Mouse (Mus musculus): ENCODE data around the gene Hpd. TPM values are rescaled to one million over a fixed set of nuclear protein-coding genes. Genes with fewer than 3 reads are reported as not detected.

Hpd gene
- polyA plus RNA-seq, 1 experiment: not detected

DNA sequence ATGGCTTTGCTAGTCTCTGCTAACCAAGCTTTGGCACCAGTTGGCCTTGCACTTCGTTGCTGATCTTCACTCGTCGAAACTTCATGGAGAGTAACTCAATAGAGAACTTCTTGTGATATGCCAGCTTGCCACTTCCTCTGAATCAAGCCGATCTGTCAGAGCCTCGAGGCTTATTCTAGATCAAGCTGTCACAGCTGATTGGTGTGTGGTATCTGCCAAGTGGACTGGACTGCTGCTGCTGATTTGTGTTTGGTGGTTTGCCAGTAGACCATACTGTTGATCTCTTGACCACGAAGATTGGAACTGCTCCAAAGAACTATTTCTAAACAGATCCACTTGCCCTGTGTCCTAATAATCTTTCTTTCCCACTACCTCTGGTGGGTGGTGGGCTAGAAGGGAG, 8.9 kb upstream of the Hpd start:
- no peak for TF ChIP-seq CTCF (IDR thresholded peaks at IDR 0.05; ENCODE audit: control insufficient read depth, insufficient read depth, insufficient read length)
- TF ChIP-seq FOSL1 (IDR thresholded peaks at IDR 0.05; ENCODE audit: insufficient read depth, low read length, poor library complexity, severe bottlenecking): no peak
- no peak for TF ChIP-seq MYOD1 (IDR thresholded peaks at IDR 0.05; ENCODE audit: control insufficient read depth, insufficient read length, low read depth)
- TF ChIP-seq MYOG (IDR thresholded peaks at IDR 0.05; ENCODE audit: control insufficient read depth, extremely low read depth, insufficient read length): no peak
- no peak for TF ChIP-seq MAX (IDR thresholded peaks at IDR 0.05)
- TF ChIP-seq CEBPB (IDR thresholded peaks at IDR 0.05; ENCODE audit: low read depth): no peak
- no peak for TF ChIP-seq USF1 (IDR thresholded peaks at IDR 0.05; ENCODE audit: low read depth)
- Histone ChIP-seq H3K79me3 (ENCODE audit: low read depth) (no peaks in the 10 kb centered on the region), H3ac (ENCODE audit: control insufficient read depth, insufficient read length, low read depth) (no peak overlapping the region), H3K27me3 (ENCODE audit: control insufficient read depth, insufficient read depth, insufficient read length) (peaks cover 8% of the 10 kb centered on the region), H3K36me3 (ENCODE audit: control insufficient read depth, insufficient read depth) (no peaks in the 10 kb centered on the region), H3K4me3 (ENCODE audit: insufficient read depth, poor library complexity, severe bottlenecking) (no peak overlapping the region), H3K79me2 (ENCODE audit: control insufficient read depth, insufficient read depth) (no peaks in the 10 kb centered on the region)

- peaks cover 8% of the 10 kb centered on the region for H3K27me3 ChIP-seq (ENCODE audit: control insufficient read depth, insufficient read depth, insufficient read length)
- no peak for TF ChIP-seq MAX (IDR thresholded peaks at IDR 0.05)
- TF ChIP-seq MYOD1 (IDR thresholded peaks at IDR 0.05; ENCODE audit: control insufficient read depth, insufficient read length, low read depth): no peak
- TF ChIP-seq CTCF (IDR thresholded peaks at IDR 0.05; ENCODE audit: control insufficient read depth, insufficient read depth, insufficient read length): no peak
- TF ChIP-seq FOSL1 (IDR thresholded peaks at IDR 0.05; ENCODE audit: insufficient read depth, low read length, poor library complexity, severe bottlenecking): no peak
- no peak for TF ChIP-seq USF1 (IDR thresholded peaks at IDR 0.05; ENCODE audit: low read depth)
- H3ac ChIP-seq (ENCODE audit: control insufficient read depth, insufficient read length, low read depth): no peak overlapping the region
- no peaks in the 10 kb centered on the region for H3K36me3 ChIP-seq (ENCODE audit: control insufficient read depth, insufficient read depth)
- no peaks in the 10 kb centered on the region for H3K79me2 ChIP-seq (ENCODE audit: control insufficient read depth, insufficient read depth)
- no peak overlapping the region for H3K4me3 ChIP-seq (ENCODE audit: insufficient read depth, poor library complexity, severe bottlenecking)
- no peaks in the 10 kb centered on the region for H3K79me3 ChIP-seq (ENCODE audit: low read depth)
These were observed 8.4 kb upstream of the Hpd start for GRCm38 (mm10) chr5:123190912-123191311.

DNA sequence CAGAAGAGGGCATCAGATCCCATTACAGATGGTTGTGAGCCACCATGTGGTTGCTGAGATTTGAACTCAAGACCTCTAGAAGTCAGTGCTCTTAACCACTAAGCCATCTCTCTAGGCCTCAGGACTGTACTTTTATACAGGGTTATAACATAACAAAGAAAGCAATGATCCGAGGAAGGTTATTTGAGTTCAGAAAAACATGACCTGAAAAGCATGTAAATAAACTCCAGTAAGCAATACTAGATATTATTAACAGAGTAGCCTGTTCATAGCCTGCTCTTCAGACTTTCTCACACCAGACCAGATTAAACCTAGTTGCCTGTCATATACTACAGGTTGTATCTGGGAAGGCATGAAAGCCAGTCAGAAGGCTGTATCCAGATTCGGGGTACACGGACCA, 4.8 kb upstream of the Hpd start:
- no peaks in the 10 kb centered on the region for H3K79me3 ChIP-seq (ENCODE audit: low read depth)
- H3K4me3 ChIP-seq (ENCODE audit: insufficient read depth, poor library complexity, severe bottlenecking): no peak overlapping the region
- TF ChIP-seq CEBPB (IDR thresholded peaks at IDR 0.05; ENCODE audit: low read depth) (no peak), USF1 (IDR thresholded peaks at IDR 0.05; ENCODE audit: low read depth) (no peak)
- H3ac ChIP-seq (ENCODE audit: control insufficient read depth, insufficient read length, low read depth): no peak overlapping the region
- H3K79me2 ChIP-seq (ENCODE audit: control insufficient read depth, insufficient read depth): no peaks in the 10 kb centered on the region
- peaks cover 12% of the 10 kb centered on the region for H3K27me3 ChIP-seq (ENCODE audit: control insufficient read depth, insufficient read depth, insufficient read length)
- H3K36me3 ChIP-seq (ENCODE audit: control insufficient read depth, insufficient read depth): no peaks in the 10 kb centered on the region

DNA sequence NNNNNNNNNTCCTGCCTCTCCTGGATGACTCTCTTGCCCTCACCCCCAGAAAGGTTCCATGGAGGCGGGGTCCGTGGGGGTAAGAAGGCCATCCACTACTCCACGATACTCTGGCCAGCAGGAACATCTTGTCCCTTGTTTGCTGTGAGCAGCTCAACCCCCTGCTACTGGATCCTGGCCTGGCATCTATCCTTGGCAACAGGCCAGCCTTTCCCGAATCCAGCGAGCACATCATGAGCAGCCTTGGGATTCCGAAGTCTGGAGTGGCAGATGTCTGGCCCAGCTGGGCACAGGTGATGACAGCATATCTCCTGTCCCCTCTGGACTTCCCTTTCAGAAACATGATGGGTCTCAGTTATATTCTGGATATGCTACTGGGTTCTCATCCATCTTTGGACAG, 3.4 kb upstream of the Hpd start:
- no peak for TF ChIP-seq CEBPB (IDR thresholded peaks at IDR 0.05; ENCODE audit: low read depth)
- no peak for TF ChIP-seq FOSL1 (IDR thresholded peaks at IDR 0.05; ENCODE audit: insufficient read depth, low read length, poor library complexity, severe bottlenecking)
- TF ChIP-seq USF1 (IDR thresholded peaks at IDR 0.05; ENCODE audit: low read depth): no peak
- TF ChIP-seq MYOG (IDR thresholded peaks at IDR 0.05; ENCODE audit: control insufficient read depth, extremely low read depth, insufficient read length): no peak
- TF ChIP-seq MAX (IDR thresholded peaks at IDR 0.05): no peak
- TF ChIP-seq CTCF (IDR thresholded peaks at IDR 0.05; ENCODE audit: control insufficient read depth, insufficient read depth, insufficient read length): no peak
- Histone ChIP-seq H3ac (ENCODE audit: control insufficient read depth, insufficient read length, low read depth) (no peak overlapping the region), H3K79me2 (ENCODE audit: control insufficient read depth, insufficient read depth) (no peaks in the 10 kb centered on the region), H3K4me3 (ENCODE audit: insufficient read depth, poor library complexity, severe bottlenecking) (no peak overlapping the region), H3K27me3 (ENCODE audit: control insufficient read depth, insufficient read depth, insufficient read length) (peaks cover 9% of the 10 kb centered on the region), H3K36me3 (ENCODE audit: control insufficient read depth, insufficient read depth) (no peaks in the 10 kb centered on the region), H3K79me3 (ENCODE audit: low read depth) (no peaks in the 10 kb centered on the region)

GRCm38 (mm10) chr5:123181536-123181935, 991 bp downstream of the Hpd start:
- Histone ChIP-seq H3K4me3 (ENCODE audit: insufficient read depth, poor library complexity, severe bottlenecking) (no peak overlapping the region), H3K79me2 (ENCODE audit: control insufficient read depth, insufficient read depth) (no peaks in the 10 kb centered on the region), H3K27me3 (ENCODE audit: control insufficient read depth, insufficient read depth, insufficient read length) (peaks cover 19% of the 10 kb centered on the region), H3K79me3 (ENCODE audit: low read depth) (no peaks in the 10 kb centered on the region), H3ac (ENCODE audit: control insufficient read depth, insufficient read length, low read depth) (no peak overlapping the region), H3K36me3 (ENCODE audit: control insufficient read depth, insufficient read depth) (no peaks in the 10 kb centered on the region)
- TF ChIP-seq FOSL1 (IDR thresholded peaks at IDR 0.05; ENCODE audit: insufficient read depth, low read length, poor library complexity, severe bottlenecking) (no peak), MYOD1 (IDR thresholded peaks at IDR 0.05; ENCODE audit: control insufficient read depth, insufficient read length, low read depth) (no peak), CTCF (IDR thresholded peaks at IDR 0.05; ENCODE audit: control insufficient read depth, insufficient read depth, insufficient read length) (no peak), USF1 (IDR thresholded peaks at IDR 0.05; ENCODE audit: low read depth) (no peak), MAX (IDR thresholded peaks at IDR 0.05) (no peak), MYOG (IDR thresholded peaks at IDR 0.05; ENCODE audit: control insufficient read depth, extremely low read depth, insufficient read length) (no peak), CEBPB (IDR thresholded peaks at IDR 0.05; ENCODE audit: low read depth) (no peak)

DNA sequence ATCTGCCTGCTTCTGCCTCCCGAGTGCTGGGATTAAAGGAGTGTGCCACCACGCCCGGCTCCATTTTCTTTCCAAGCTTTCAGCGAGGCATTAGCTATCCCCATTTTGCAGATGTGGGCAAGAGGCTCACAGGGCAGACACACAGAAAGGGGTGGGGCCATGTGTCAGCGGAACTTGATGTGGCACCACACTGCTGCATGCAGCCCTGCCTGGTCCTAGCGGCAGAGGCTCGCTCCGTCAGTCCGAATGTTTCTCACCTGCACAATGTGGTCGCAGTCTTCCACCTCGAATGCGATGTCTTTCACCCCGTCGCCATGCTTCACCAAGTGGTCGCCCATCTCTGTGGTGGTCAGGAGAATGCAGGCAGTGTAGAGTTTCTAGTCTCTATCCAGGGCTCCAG, 2.1 kb downstream of the Hpd start:
- Histone ChIP-seq H3K27me3 (ENCODE audit: control insufficient read depth, insufficient read depth, insufficient read length) (peaks cover 26% of the 10 kb centered on the region), H3K36me3 (ENCODE audit: control insufficient read depth, insufficient read depth) (no peaks in the 10 kb centered on the region), H3K79me2 (ENCODE audit: control insufficient read depth, insufficient read depth) (no peaks in the 10 kb centered on the region), H3K79me3 (ENCODE audit: low read depth) (no peaks in the 10 kb centered on the region), H3ac (ENCODE audit: control insufficient read depth, insufficient read length, low read depth) (no peak overlapping the region), H3K4me3 (ENCODE audit: insufficient read depth, poor library complexity, severe bottlenecking) (no peak overlapping the region)
- TF ChIP-seq FOSL1 (IDR thresholded peaks at IDR 0.05; ENCODE audit: insufficient read depth, low read length, poor library complexity, severe bottlenecking): no peak
- TF ChIP-seq MYOD1 (IDR thresholded peaks at IDR 0.05; ENCODE audit: control insufficient read depth, insufficient read length, low read depth): no peak
- TF ChIP-seq MYOG (IDR thresholded peaks at IDR 0.05; ENCODE audit: control insufficient read depth, extremely low read depth, insufficient read length): no peak
- no peak for TF ChIP-seq MAX (IDR thresholded peaks at IDR 0.05)
- no peak for TF ChIP-seq USF1 (IDR thresholded peaks at IDR 0.05; ENCODE audit: low read depth)
- TF ChIP-seq CEBPB (IDR thresholded peaks at IDR 0.05; ENCODE audit: low read depth): no peak
- TF ChIP-seq CTCF (IDR thresholded peaks at IDR 0.05; ENCODE audit: control insufficient read depth, insufficient read depth, insufficient read length): no peak
